Mouse (Mus musculus) left cerebral cortex, adult 2 months (tissue): ENCODE measurements around the gene Atf5. TPM values are rescaled to one million over a fixed set of nuclear protein-coding genes. Genes with fewer than 3 reads are reported as not detected.
A peak's percentile ranks its signal among the peaks of the same experiment; 100 is the strongest.

Experiments used
- DNase-seq, 2 experiments: peaks; one replicate each; pipeline ENCODE4 v3.0.0; 2021 to 2022; ENCODE audit warnings: low spot score in 2 of 2, mixed read lengths in 1 of 2; ENCODE audit errors: extremely low spot score in 1 of 2
- H3K27ac ChIP-seq: fragments of 200-600 bp; 2 replicates; pipeline ENCODE4 v1.8.1; 2022
- H3K4me3 ChIP-seq: fragments of 200-600 bp; 2 replicates; pipeline ENCODE4 v1.8.1; 2022
- CTCF ChIP-seq: fragments of 200-600 bp; IDR thresholded peaks from 2 replicates; pipeline ENCODE4 v1.8.1; 2022; ENCODE audit warnings: antibody characterized with exemption, mild to moderate bottlenecking, moderate library complexity
- intact Hi-C: fragments of 180-260 bp; cut with DNase I; formaldehyde crosslinking; loops from one replicate; pipeline ENCODE4 v1.15.1; 2025
- total RNA-seq, 2 experiments: library from RNA; stranded (reverse); gene quantifications; 2 replicates each; pipeline ENCODE4 v1.2.3; 2021

Gene Atf5
- total RNA-seq, 2 experiments from 2014 or later, result 23.1 to 23.4 TPM

- intact Hi-C loops, result loop anchor here (2.0 kb wide), 1 partner anchor 31 kb away; the partner anchor contains the start of genes Akt1s1 and Tbc1d17
- H3K4me3 ChIP-seq, result peak overlapping the region; percentile 71
- DNase-seq, result peak in 1 of 2 experiments; percentile 11
- peak overlapping the region; percentile 95 for H3K27ac ChIP-seq
- peak; percentile 52 for TF ChIP-seq CTCF
Observed at GRCm38 (mm10) chr7:44818164-44818563, 1.7 kb upstream of the Atf5 start.

GRCm38 (mm10) chr7:44817441-44817840 is 983 bp upstream of the Atf5 start:
- intact Hi-C loops, result no loop called here
- DNase-seq, result peak in 1 of 2 experiments; percentile 4
- Histone ChIP-seq H3K27ac (peak overlapping the region; percentile 95), H3K4me3 (peak overlapping the region; percentile 71)
- no peak for TF ChIP-seq CTCF

GRCm38 (mm10) chr7:44815721-44816469 is 563 bp downstream of the Atf5 start, which contains the start of the genes Nup62 and Il4i1:
Nup62 (plus strand) TSS chr7:44816088.
Il4i1 (plus strand) TSS chr7:44816387.
- peak within 1 kb of the TSS; percentile 95 for H3K27ac ChIP-seq
- intact Hi-C loops, result loop anchor here (2.0 kb wide), 1 partner anchor 67 kb away; the partner anchor contains the start of gene Vrk3
- TF ChIP-seq CTCF, result no peak; the same call in 1 of the 2 replicates
- H3K4me3 ChIP-seq, result peak within 1 kb of the TSS; percentile 71
- peak; percentile 98 for DNase-seq

- Histone ChIP-seq H3K27ac (no peak overlapping the region), H3K4me3 (peak overlapping the region; percentile 71)
- intact Hi-C loops, result loop anchor here (2.0 kb wide), 1 partner anchor 66 kb away; the partner anchor contains the start of gene Vrk3
- peak in 1 of 2 experiments; percentile 17 for DNase-seq
- TF ChIP-seq CTCF, result no peak
Observed at GRCm38 (mm10) chr7:44814952-44815553, 1.4 kb downstream of the Atf5 start.

DNA sequence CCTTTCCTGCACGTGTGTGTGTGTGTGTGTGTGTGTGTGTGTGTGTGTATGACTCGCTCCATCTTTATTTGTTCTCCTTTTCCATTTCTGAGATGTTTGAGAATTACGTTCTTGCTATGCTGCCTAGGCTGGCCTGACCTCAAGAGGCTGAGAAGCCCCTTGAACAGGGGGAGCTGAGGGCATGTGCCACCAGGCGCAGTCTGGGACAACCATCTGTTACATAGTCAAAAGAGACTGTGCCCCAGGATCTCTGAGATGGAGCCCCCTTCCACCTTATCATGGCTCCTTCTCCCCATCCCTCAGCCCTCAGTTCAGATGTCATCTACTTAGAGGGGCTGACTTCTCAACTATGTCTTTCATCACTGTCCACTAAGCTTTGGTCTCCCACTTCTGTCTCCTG is 2.0 kb downstream of the Atf5 start:
- intact Hi-C loops, result loop anchor here (2.0 kb wide), 1 partner anchor 66 kb away; the partner anchor contains the start of gene Vrk3
- DNase-seq, result peak in 1 of 2 experiments; percentile 5
- Histone ChIP-seq H3K27ac (no peak overlapping the region), H3K4me3 (no peak overlapping the region)
- no peak for TF ChIP-seq CTCF

DNA sequence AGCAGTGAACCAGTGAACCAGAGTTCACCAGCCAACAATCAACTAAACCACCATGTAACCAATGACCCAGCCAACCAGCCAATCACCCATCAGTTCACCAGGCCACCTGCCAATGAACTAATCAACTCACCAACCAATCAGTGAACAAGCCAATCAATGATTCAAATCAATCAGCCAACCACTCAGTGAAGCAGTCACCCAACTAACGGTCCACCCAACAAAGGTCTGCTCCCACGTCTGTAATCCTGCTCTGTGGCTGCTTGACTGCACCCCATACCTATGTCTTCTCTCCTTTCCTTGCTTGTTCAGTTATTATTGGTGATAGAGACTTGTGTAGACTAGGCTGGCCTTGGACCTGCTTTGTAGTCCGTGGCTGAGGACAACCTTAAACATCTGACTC is 2.5 kb downstream of the Atf5 start:
- no peak for TF ChIP-seq CTCF
- H3K27ac ChIP-seq, result no peak overlapping the region
- DNase-seq, result peak in 1 of 2 experiments; percentile 3
- intact Hi-C loops, result loop anchor here (2.0 kb wide), 1 partner anchor 65 kb away; the partner anchor contains the start of gene Vrk3
- no peak overlapping the region for H3K4me3 ChIP-seq

- Histone ChIP-seq H3K4me3 (no peak overlapping the region), H3K27ac (no peak overlapping the region)
- DNase-seq, result peak in 1 of 2 experiments; percentile 7
- intact Hi-C loops, result no loop called here
- no peak for TF ChIP-seq CTCF
Observed at GRCm38 (mm10) chr7:44812651-44813325, 3.7 kb downstream of the Atf5 start.

DNA sequence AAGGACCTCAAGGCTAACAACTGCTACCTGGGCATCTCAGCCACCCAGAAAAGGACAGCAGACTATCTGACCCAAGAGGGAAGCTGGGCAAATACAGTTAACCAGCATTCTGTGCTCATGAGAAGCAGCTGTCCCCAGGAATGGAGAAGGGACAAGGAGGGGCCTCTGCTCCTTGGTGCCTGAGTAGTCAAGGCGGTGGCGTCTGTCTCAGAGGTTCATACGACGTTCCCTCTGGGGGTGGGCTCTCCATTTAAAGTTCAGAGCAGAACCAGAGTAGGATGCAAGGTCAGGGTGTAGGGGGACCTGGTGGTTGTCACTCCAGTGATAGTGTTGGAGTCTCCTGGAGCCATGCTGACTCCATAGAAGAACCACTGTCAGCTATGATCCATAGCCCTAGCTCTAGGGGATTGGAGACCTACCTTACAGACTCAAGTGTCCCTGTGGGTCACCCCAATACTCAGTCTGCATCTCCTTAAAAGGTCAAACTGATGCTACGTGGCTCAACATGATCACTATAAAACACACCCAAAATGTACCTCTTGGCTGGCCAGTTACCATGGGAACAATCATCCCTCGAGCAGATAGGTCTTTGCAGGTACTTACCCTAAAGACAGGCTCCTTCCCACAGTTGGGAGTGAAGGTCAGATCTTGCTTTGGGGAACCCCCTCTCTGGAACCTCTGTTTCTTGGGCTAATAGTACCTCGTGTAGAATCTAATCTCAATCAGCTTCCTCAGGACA is 5.5 kb downstream of the Atf5 start:
- intact Hi-C loops, result no loop called here
- no peak for TF ChIP-seq CTCF
- H3K4me3 ChIP-seq, result no peak overlapping the region
- DNase-seq, result peak in 1 of 2 experiments; percentile 3
- H3K27ac ChIP-seq, result no peak overlapping the region

DNA sequence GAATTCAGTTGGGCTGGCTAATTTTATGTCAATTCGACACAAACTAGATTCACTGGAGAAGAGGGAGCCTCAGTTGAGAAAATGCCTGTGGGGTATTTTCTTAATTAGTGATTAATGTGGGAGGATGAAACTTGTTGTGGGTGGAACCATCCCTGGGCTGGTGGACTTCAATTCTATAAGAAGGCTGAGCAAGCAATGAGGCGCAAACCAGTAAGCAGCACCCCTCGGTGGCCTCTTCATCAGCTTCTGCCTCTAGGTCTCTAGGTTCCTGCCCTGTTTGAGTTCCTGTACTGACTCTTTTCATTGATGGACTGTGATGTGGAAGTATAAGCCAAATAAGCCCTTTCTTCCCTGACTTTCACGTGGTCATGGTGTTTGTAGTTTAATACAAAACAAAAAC is 6.1 kb downstream of the Atf5 start:
- peak in 1 of 2 experiments; percentile 2 for DNase-seq
- Histone ChIP-seq H3K4me3 (no peak overlapping the region), H3K27ac (no peak overlapping the region)
- intact Hi-C loops, result no loop called here
- TF ChIP-seq CTCF, result no peak

GRCm38 (mm10) chr7:44809466-44809865 is 7.0 kb downstream of the Atf5 start:
- H3K4me3 ChIP-seq, result no peak overlapping the region
- peak in 1 of 2 experiments; percentile 2 for DNase-seq
- intact Hi-C loops, result loop anchor here (10.0 kb wide), 1 partner anchor 195 kb away; no protein-coding TSS in a partner anchor
- TF ChIP-seq CTCF, result no peak
- no peak overlapping the region for H3K27ac ChIP-seq

- TF ChIP-seq CTCF, result no peak
- intact Hi-C loops, result loop anchor here (10.0 kb wide), 1 partner anchor 194 kb away; no protein-coding TSS in a partner anchor
- DNase-seq, result peak in 1 of 2 experiments; percentile 1
- no peak overlapping the region for H3K27ac ChIP-seq
- no peak overlapping the region for H3K4me3 ChIP-seq
Observed at GRCm38 (mm10) chr7:44808927-44809326, 7.5 kb downstream of the Atf5 start.
